Mouse (Mus musculus) gastrocnemius, postnatal 25 days (tissue): ENCODE data around the gene Lpcat4. TPM values are rescaled to one million over a fixed set of nuclear protein-coding genes. Genes with fewer than 3 reads are reported as not detected.

Experiments
- total RNA-seq, 2 experiments: library from RNA; stranded (reverse); gene quantifications; 1 replicate in 1 of 2; 2 replicates in 1 of 2; pipeline ENCODE4 v1.2.3; 2021

Lpcat4 gene
- total RNA-seq, 2 experiments from 2014 or later = 2.1 to 2.3 TPM

Other genes starting within 250 kb of the Lpcat4 start
- gene Olfr1309, start 249.2 kb upstream of the Lpcat4 start, total RNA-seq = not detected
- gene Olfr1310, start 226.8 kb upstream of the Lpcat4 start, total RNA-seq = not detected
- gene Olfr1311, start 215.1 kb upstream of the Lpcat4 start, total RNA-seq = not detected
- not detected for gene Olfr1312, start 189.2 kb upstream of the Lpcat4 start, total RNA-seq
- gene Olfr1313, start 161.6 kb upstream of the Lpcat4 start, total RNA-seq = not detected
- gene Olfr1314, start 142.7 kb upstream of the Lpcat4 start, total RNA-seq = not detected
- gene Olfr1315-ps1, start 124.0 kb upstream of the Lpcat4 start, total RNA-seq = not detected
- not detected for gene Olfr1316, start 104.5 kb upstream of the Lpcat4 start, total RNA-seq
- gene Olfr1317, start 99.1 kb upstream of the Lpcat4 start, total RNA-seq = not detected
- gene Olfr1318, start 85.3 kb upstream of the Lpcat4 start, total RNA-seq = not detected
- not detected for gene Nutm1, start 19.8 kb downstream of the Lpcat4 start, total RNA-seq
- gene Nop10, start 22.5 kb downstream of the Lpcat4 start, total RNA-seq = 10 to 100 TPM; 49.2 to 55.4 TPM
- 10 to 100 TPM; 22.7 to 23.0 TPM for gene Slc12a6, start 26.4 kb downstream of the Lpcat4 start, total RNA-seq
- 1 to 10 TPM in 1 of 2 experiments, under 1 TPM in 1; 0.56 to 1.2 TPM for gene Gm21985, start 26.8 kb downstream of the Lpcat4 start, total RNA-seq
- gene Emc4, start 128.6 kb downstream of the Lpcat4 start, total RNA-seq = 10 to 100 TPM; 58.3 to 68.9 TPM
- 1 to 10 TPM; 2.8 to 3.1 TPM for gene Katnbl1, start 139.7 kb downstream of the Lpcat4 start, total RNA-seq
- 10 to 100 TPM; 12.6 to 14.1 TPM for gene Emc7, start 215.5 kb downstream of the Lpcat4 start, total RNA-seq
- gene Chrm5, start 241.3 kb downstream of the Lpcat4 start, total RNA-seq = not detected